Mouse (Mus musculus) testis, adult 2 months (tissue): Measurements from ENCODE around the gene Znfx1.

Experiments used
- CTCF ChIP-seq: fragments of 200-500 bp; IDR thresholded peaks from 2 replicates; pipeline ENCODE4 v1.5.1; 2012; ENCODE audit warnings: low read depth, mild to moderate bottlenecking, inconsistent platforms, low read length, moderate library complexity; ENCODE audit not compliant: control insufficient read depth, insufficient read depth, insufficient replicate concordance
- POLR2A ChIP-seq: fragments of 200-500 bp; IDR thresholded peaks from 2 replicates; pipeline ENCODE4 v1.6.1; 2012; ENCODE audit warnings: low read depth, mild to moderate bottlenecking, inconsistent platforms, low read length, moderate library complexity; ENCODE audit not compliant: control insufficient read depth

GRCm38 (mm10) chr2:167019396-167019795 is 43.4 kb downstream of the Znfx1 start:
- TF ChIP-seq CTCF (no peak), POLR2A (no peak)
